Mouse (Mus musculus) heart, embryonic 11.5 days (tissue): ENCODE results near the gene Als2. TPM values are rescaled to one million over a fixed set of nuclear protein-coding genes. Genes with fewer than 3 reads are reported as not detected.

ENCODE experiments used
- ATAC-seq: fragments of 200-750 bp; cut with Nextera tagmentation; replicated peaks from 2 replicates; pipeline ENCODE4 v1.8.0; 2017; ENCODE audit warnings: moderate library complexity; ENCODE audit not compliant: insufficient number of reproducible peaks, low FRiP score, low TSS enrichment
- H3K27ac ChIP-seq: fragments of 300-500 bp; sonication (generic); 2 replicates; pipeline ENCODE4 v1.5.1; 2014; ENCODE audit warnings: mild to moderate bottlenecking, low read depth, low read length
- H3K27me3 ChIP-seq: fragments of 300-500 bp; sonication (generic); 2 replicates; pipeline ENCODE4 v1.6.1; 2014; ENCODE audit warnings: mild to moderate bottlenecking, low read length, mixed read lengths; ENCODE audit not compliant: control insufficient read depth, insufficient read depth
- H3K36me3 ChIP-seq: fragments of 300-500 bp; sonication (generic); 2 replicates; pipeline ENCODE4 v1.6.1; 2014; ENCODE audit warnings: mild to moderate bottlenecking, low read length, moderate library complexity, mixed read lengths; ENCODE audit not compliant: control insufficient read depth, insufficient read depth
- H3K4me1 ChIP-seq: fragments of 300-500 bp; sonication (generic); 2 replicates; pipeline ENCODE4 v1.6.1; 2014; ENCODE audit warnings: low read length; ENCODE audit not compliant: control insufficient read depth, insufficient read depth
- H3K4me2 ChIP-seq: fragments of 300-500 bp; sonication (generic); 2 replicates; pipeline ENCODE4 v1.6.1; 2014; ENCODE audit warnings: mild to moderate bottlenecking, moderate library complexity
- H3K4me3 ChIP-seq: fragments of 300-500 bp; sonication (generic); 2 replicates; pipeline ENCODE4 v1.5.1; 2014; ENCODE audit warnings: low read depth, low read length
- H3K9ac ChIP-seq: fragments of 300-500 bp; sonication (generic); 2 replicates; pipeline ENCODE4 v1.6.1; 2014; ENCODE audit warnings: mild to moderate bottlenecking, low read depth, low read length, moderate library complexity
- H3K9me3 ChIP-seq: fragments of 300-500 bp; sonication (generic); replicated peaks from 2 replicates; pipeline ENCODE4 v1.6.1; 2016; ENCODE audit warnings: low read length; ENCODE audit not compliant: control insufficient read depth
- WGBS: fragments of 180-500 bp; shearing (Covaris S2); extraction: QIAGEN DNeasy Blood & Tissue Kit; methylation state at CpG from one replicate; pipeline ENCODE4 v1.1.7; 2014; ENCODE audit not compliant: insufficient replicate concordance; 5-methylcytosine and 5-hydroxymethylcytosine counted together
- polyA plus RNA-seq: library from polyadenylated mRNA; unstranded; fragments of >200 nt; fragmentation: Nextera tagmentation; extraction: Ambion mirVana; gene quantifications from 2 replicates; pipeline ENCODE4 v1.2.1, GENCODE M21; 2014

Gene Als2
- polyA plus RNA-seq, 1 experiment from 2014 or later, result 10.1 TPM

GRCm38 (mm10) chr1:59167654-59168425, 69.2 kb downstream of the Als2 start:
- Histone ChIP-seq H3K9me3 (no peaks in the 10 kb centered on the region), H3K36me3 (peaks cover 5% of the 10 kb centered on the region; the same call in 1 of the 2 replicates), H3K9ac (no peak overlapping the region), H3K4me2 (no peak overlapping the region), H3K27ac (no peak overlapping the region), H3K4me3 (no peak overlapping the region), H3K4me1 (peaks cover 3% of the 10 kb centered on the region; the same call in 1 of the 2 replicates), H3K27me3 (no peaks in the 10 kb centered on the region)
- 65% methylated on average over 4 of the region's 4 CpGs for WGBS
- no peak for ATAC-seq

GRCm38 (mm10) chr1:59166232-59166905, 70.7 kb downstream of the Als2 start:
- H3K4me1 ChIP-seq, result no peaks in the 10 kb centered on the region
- no peaks in the 10 kb centered on the region for H3K9me3 ChIP-seq
- H3K9ac ChIP-seq, result no peak overlapping the region
- H3K4me3 ChIP-seq, result no peak overlapping the region
- no peak for ATAC-seq
- WGBS, result 92% methylated on average over 9 of the region's 9 CpGs
- H3K27ac ChIP-seq, result no peak overlapping the region
- no peaks in the 10 kb centered on the region for H3K27me3 ChIP-seq
- H3K4me2 ChIP-seq, result no peak overlapping the region
- peaks cover 5% of the 10 kb centered on the region; the same call in 1 of the 2 replicates for H3K36me3 ChIP-seq

- Histone ChIP-seq H3K27me3 (no peaks in the 10 kb centered on the region), H3K9ac (no peak overlapping the region), H3K9me3 (no peaks in the 10 kb centered on the region), H3K27ac (no peak overlapping the region), H3K4me1 (no peaks in the 10 kb centered on the region), H3K36me3 (peaks cover 5% of the 10 kb centered on the region; the same call in 1 of the 2 replicates), H3K4me3 (no peak overlapping the region), H3K4me2 (no peak overlapping the region)
- no peak for ATAC-seq
- 56% methylated on average over 5 of the region's 5 CpGs for WGBS
These were observed 73.1 kb downstream of the Als2 start for GRCm38 (mm10) chr1:59163918-59164317.

GRCm38 (mm10) chr1:59163030-59163461, 74.0 kb downstream of the Als2 start, which contains the start of gene Mpp4:
Gene Mpp4 (minus strand): TSS chr1:59163389.
- Histone ChIP-seq H3K4me1 (no peaks in the 10 kb centered on the region), H3K9ac (no peak within 1 kb of the TSS), H3K4me2 (no peak within 1 kb of the TSS), H3K27me3 (no peaks in the 10 kb centered on the region), H3K27ac (no peak within 1 kb of the TSS), H3K36me3 (peaks cover 5% of the 10 kb centered on the region; the same call in 1 of the 2 replicates), H3K9me3 (no peaks in the 10 kb centered on the region), H3K4me3 (no peak within 1 kb of the TSS)
- WGBS, result 64% methylated on average over 12 of the region's 12 CpGs
- ATAC-seq, result no peak

- H3K4me1 ChIP-seq, result no peaks in the 10 kb centered on the region
- H3K27ac ChIP-seq, result no peak overlapping the region
- H3K9me3 ChIP-seq, result no peaks in the 10 kb centered on the region
- no peak overlapping the region for H3K4me3 ChIP-seq
- ATAC-seq, result no peak
- no peak overlapping the region for H3K9ac ChIP-seq
- no peaks in the 10 kb centered on the region for H3K27me3 ChIP-seq
- peaks cover 5% of the 10 kb centered on the region; the same call in 1 of the 2 replicates for H3K36me3 ChIP-seq
- WGBS, result 72% methylated on average over 8 of the region's 8 CpGs
- no peak overlapping the region for H3K4me2 ChIP-seq
These were observed 74.6 kb downstream of the Als2 start for GRCm38 (mm10) chr1:59162309-59163024.

- H3K4me1 ChIP-seq, result no peaks in the 10 kb centered on the region
- H3K4me2 ChIP-seq, result no peak overlapping the region
- no peaks in the 10 kb centered on the region for H3K27me3 ChIP-seq
- no peaks in the 10 kb centered on the region for H3K36me3 ChIP-seq
- H3K9ac ChIP-seq, result no peak overlapping the region
- no peak for ATAC-seq
- no peak overlapping the region for H3K27ac ChIP-seq
- no peaks in the 10 kb centered on the region for H3K9me3 ChIP-seq
- H3K4me3 ChIP-seq, result no peak overlapping the region
- 80% methylated on average over 6 of the region's 6 CpGs for WGBS
These were observed 75.6 kb downstream of the Als2 start for GRCm38 (mm10) chr1:59161396-59161795.

GRCm38 (mm10) chr1:59160871-59161270, 76.2 kb downstream of the Als2 start:
- Histone ChIP-seq H3K27me3 (no peaks in the 10 kb centered on the region), H3K4me1 (no peaks in the 10 kb centered on the region), H3K27ac (no peak overlapping the region), H3K9me3 (no peaks in the 10 kb centered on the region), H3K4me2 (no peak overlapping the region), H3K36me3 (no peaks in the 10 kb centered on the region), H3K9ac (no peak overlapping the region), H3K4me3 (no peak overlapping the region)
- no peak for ATAC-seq
- WGBS, result 86% methylated on average over 6 of the region's 6 CpGs

GRCm38 (mm10) chr1:59159136-59159535, 77.9 kb downstream of the Als2 start:
- no peak overlapping the region for H3K27ac ChIP-seq
- no peaks in the 10 kb centered on the region for H3K27me3 ChIP-seq
- no peak overlapping the region for H3K4me2 ChIP-seq
- no peak overlapping the region for H3K9ac ChIP-seq
- ATAC-seq, result no peak
- H3K4me3 ChIP-seq, result no peak overlapping the region
- no peaks in the 10 kb centered on the region for H3K4me1 ChIP-seq
- no peaks in the 10 kb centered on the region for H3K36me3 ChIP-seq
- 80% methylated on average over 3 of the region's 3 CpGs for WGBS
- H3K9me3 ChIP-seq, result no peaks in the 10 kb centered on the region
